Mouse (Mus musculus): Measurements from ENCODE around the gene C130032M10Rik.
"Not testable (repeated sequence)": the region's sequence is repeated elsewhere in the genome, so short reads cannot be mapped to it uniquely, and the experiment has no call there.

Gene C130032M10Rik

DNA sequence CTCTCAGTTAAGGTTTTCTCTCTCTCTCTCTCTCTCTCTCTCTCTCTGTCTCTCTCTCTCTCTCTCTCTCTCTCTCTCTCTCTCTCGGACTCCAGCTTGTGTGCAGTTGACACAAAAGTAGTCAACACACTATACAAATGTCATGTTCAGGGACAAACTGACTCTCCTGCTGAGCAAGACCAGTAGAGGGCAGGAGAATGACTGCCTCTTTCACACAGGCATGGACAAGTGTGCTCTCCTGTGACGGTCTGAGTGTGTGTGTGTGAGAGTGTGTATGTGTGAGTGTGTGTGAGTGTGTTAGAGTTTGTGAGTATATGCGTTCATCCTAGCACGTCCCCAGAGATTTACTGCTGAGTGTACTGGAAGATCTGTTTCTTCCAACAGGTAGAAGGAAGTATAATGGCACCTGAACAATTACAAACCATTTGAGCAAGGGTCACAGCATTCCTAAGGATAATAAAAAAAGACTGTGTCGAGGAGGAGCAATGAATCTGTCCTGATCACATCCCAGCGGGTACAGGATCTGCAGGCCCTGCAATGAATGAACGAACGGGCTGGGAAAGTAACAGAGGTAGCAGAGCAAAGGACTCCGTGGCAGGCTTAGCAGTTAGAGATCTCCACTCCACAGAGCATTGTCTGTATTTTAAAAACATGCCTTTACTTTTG lies 3.4 kb downstream of the C130032M10Rik start:
- no peak for DNase-seq (ENCODE audit: low spot score in 2 of 2)

DNA sequence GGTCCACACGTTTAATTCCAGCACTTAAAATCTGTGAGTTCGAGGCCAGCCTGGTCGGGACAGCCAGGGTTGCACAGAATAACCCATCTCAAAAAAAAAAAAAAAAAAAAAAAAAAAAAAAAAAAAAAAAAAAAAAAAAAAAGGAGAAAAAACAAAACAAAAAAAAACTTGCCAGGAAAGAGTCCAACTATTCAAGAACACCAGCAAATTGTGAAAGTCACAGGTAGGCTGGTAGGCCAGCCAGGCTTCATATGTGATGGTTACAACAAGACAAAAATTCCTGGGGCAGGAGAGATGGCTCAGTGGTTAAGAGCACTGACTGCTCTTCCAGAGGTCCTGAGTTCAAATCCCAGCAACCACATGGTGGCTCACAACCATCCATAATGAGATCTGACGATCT lies 5.0 kb downstream of the C130032M10Rik start:
- DNase-seq (ENCODE audit: low spot score in 2 of 2), result not testable (repeated sequence)

DNA sequence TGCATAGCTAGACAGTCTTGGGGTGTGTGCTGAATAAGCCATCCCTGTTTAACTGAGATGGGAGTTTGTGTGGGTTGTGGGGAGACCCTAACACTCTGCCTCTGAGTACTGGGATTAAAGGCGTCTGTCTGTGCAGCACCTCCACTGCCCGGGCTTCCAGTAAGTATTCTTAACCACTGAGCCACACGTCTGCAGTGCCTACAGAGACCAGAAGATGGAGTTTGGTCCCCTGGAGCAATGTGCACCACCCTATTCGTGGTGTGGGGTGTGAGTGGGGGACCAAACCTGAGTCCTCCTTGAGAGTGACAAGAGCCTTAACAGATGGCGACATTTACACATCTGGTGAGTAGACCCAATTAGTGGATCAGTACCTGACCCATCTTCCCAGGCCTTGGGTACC lies 6.5 kb downstream of the C130032M10Rik start:
- DNase-seq (ENCODE audit: low spot score in 2 of 2), result no peak

DNA sequence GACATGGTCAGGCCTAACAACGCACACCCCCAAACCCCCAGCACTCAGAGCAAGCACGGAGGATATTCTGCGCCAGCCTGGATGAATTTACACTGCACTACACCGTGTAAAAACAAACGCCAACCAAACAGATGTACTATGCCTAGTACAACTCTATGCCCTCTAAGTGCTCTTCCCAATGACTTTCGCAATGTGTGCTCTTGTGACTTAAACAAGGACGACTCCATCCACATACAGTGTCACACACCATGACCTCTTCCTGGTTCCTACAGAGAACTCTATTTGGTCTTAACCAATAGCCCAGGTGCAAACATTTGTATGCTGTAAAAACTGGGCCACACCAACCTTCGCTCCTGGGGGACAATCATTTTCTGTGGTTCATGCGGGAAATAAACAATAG lies 7.0 kb downstream of the C130032M10Rik start:
- DNase-seq (ENCODE audit: low spot score in 2 of 2), result no peak

DNA sequence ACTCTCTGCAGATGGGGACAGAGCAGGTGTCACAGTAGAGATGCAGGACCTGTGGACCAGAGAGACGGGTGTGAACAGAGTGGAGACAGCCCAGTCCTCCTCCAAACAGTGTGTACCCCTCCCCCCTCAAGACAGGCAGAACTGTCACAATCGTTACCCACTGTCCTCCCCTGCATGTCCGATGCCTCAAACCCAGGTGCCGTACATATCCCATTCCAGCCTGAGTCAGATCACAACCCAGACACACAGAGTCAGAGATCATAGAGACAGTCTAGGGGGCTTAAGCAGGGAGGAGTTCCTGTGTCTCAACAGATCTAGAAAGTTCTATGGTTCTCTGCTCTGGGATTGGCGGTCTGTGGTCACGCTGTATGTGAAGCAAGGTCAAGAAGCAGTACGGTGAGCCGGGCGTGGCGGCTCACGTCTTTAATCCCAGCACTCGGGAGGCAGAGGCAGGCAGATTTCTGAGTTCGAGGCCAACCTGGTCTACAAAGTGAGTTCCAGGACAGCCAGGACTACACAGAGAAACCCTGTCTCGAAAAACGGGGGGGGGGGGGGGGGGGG lies 9.7 kb downstream of the C130032M10Rik start:
- no peak for DNase-seq (ENCODE audit: low spot score in 2 of 2)

DNA sequence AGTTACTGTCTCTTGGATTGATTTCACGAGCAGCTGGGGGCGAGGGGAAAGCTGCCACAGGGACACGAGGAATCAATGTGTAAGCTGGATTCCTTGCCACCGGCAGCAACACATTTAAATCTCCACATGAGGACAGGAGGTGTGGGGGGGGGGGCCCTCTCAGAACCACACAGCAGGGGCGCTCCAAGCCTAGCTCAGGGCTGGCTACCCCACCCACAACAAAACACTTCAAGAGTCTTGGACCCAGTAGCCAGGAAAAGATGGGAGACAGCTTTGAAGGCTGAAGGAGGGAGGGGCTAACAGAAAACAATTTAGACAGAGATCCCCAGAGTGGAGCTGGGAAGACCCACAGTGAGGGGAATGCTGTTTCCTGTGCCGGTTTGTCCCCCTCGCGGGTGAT lies 10.4 kb downstream of the C130032M10Rik start:
- DNase-seq (ENCODE audit: low spot score in 2 of 2), result no peak

DNA sequence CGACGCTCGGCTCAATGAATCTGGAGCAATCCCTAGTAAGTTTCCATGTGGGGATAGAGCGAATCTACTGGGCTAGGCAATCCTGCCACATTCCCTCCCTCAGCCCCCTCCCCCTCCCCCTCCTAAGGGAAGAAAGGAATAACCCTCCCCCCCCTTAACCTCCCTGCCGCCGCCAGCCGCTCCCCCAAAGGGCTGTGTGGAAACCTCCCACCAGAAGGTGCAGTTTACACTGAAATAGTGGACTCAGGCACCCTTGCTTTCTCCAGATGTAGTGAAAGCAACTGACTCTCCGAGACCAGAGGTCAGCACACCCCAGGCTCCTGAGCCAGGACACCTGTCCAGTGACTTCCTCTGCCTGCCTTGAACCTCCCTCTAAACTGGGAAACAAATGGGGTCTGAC lies 11.1 kb downstream of the C130032M10Rik start:
- no peak for DNase-seq (ENCODE audit: low spot score in 2 of 2)

DNA sequence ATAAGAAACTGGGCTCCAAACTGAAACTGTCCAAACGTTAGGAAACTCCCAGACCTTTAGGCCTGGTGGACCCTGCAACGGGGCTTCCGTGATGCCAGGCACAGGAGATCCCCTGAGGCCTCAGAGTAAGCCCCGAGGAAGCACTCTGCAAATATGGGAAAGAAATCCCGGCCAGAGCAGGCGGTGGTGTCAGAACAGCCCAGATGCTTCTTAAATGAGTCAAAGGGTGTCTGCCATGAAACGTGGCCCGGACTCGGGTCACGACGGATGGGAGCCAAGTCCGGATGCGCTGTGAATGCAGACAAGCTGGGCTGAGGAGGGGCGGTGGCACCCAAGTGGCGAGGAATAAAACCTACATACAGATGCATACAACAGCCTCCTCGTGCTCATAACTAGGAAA lies 11.6 kb downstream of the C130032M10Rik start:
- peak in 1 of 2 experiments; percentile 10 for DNase-seq (ENCODE audit: low spot score in 2 of 2)

DNA sequence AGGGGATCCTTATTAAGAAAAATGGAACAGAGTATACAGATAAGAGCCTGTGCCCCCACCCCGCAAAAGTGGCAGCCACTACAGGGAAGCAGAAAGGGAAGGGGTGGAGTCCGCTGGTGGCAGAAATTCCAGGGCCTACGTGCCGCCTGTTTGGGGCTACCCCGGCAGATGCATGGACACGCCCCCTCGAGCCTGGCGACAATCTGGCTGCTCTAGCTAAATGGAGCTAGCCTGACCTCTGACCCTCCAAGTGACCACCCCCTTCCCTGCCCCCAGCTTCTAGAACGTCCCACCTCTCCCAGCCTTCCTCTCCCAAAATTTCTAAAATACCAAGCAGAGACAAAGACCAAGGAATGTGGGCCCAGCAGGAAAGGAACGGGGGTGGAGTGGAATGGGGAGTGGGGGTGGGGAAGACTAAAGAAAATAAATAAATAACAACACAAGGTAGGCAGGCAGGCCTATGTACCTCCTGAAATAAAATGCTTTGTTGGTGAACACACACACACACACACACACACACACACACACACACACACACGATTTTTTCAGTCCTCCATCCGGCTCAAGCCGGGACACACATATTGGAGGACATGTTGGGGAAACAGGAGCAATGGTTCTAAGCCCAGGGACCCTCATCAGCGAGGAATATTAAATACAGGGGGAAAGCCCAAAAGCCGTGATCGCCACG lies 12.6 kb downstream of the C130032M10Rik start:
- DNase-seq (ENCODE audit: low spot score in 2 of 2), result no peak

DNA sequence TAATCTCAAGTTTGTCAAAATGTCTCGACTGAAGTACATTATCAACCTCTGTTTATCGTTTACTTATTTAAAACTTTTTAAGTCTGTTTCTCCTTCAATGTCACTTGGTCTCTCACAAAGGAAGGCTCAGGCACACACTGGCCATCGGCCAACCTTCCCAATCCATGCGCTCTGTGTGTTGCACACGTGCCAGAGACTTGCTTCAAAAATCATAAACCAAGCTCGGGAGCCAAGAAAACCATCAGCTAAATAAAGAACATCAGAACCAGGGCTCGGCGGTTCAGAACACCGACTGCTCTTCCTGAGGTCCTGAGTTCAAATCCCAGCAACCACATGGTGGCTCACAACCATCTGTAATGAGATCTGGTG lies 13.2 kb downstream of the C130032M10Rik start:
- no peak for DNase-seq (ENCODE audit: low spot score in 2 of 2)

DNA sequence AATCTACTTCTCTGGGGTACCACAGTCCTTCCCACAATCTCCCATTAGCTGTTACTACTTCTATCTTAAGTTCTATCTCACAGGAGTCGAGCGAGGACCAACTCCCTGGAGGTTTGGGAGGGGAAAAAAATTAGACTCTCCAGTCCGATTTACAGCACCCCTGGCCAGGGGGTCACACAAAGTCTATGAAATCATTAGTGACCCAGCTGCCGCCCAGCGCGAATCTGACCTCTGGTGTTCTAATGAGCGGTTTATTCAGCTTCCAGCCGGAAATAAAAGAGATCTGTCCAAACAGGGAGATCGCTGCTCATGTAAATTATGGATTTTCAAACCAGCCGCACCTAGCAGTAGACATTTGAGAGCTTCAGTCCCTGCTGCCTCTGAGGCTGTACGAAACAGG lies 15.8 kb downstream of the C130032M10Rik start:
- no peak for DNase-seq (ENCODE audit: low spot score in 2 of 2)

DNA sequence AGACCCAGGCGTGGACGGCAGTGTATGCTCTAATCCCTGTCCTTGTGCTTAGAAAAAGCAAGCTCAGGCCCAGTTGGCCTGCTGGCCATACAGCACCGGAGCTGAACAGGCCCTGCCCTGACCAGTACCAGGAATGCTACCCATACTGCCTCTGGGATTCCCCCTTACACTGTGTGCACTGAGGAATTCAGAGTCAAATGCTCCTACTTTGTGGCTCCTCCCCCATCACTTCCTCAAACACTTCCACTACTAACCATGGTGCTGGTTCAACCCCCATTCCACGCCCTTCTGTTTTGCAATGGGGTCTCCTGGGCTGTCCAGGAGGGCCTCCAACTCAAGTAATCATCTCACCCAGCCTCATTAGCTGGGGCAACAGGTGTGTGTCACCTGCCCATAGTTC lies 18.4 kb downstream of the C130032M10Rik start:
- DNase-seq (ENCODE audit: low spot score in 2 of 2), result no peak

DNA sequence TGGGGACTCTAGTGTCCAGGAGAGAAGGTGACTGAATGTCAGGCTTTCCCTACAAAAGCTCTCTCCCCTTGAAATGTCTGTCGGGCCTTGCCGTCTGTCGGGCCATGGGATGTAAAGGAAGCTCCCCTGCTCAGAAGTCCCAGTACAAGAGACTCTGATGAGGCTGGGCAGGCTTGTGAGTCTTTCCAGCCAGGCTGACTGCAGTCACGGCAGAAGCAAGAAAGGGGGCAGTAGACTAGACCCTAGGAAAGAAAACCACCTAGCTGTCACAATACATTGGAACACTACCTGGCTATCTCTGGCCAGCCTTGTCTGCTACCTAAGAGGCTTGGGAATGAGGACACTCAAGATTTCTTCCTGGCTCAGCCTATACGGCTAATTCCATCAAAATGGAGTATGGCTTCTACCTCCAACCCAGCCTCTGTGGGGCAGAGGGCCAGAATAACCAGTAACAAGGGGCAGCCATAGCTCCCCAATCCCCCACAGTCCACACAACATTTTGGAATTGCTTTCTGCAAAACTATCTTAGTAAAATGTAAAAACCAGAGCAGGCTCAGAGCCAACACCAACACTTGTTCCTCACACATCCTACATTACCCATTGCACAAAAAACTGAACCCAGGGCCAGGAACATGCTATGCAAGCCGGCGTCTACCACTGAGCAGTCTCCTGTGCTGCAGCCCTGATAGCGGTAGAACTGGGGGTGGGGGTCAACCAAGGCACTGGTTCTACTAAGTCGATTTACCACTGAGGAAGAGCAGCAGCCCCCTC lies 19.4 kb downstream of the C130032M10Rik start:
- no peak for DNase-seq (ENCODE audit: low spot score in 2 of 2)

DNA sequence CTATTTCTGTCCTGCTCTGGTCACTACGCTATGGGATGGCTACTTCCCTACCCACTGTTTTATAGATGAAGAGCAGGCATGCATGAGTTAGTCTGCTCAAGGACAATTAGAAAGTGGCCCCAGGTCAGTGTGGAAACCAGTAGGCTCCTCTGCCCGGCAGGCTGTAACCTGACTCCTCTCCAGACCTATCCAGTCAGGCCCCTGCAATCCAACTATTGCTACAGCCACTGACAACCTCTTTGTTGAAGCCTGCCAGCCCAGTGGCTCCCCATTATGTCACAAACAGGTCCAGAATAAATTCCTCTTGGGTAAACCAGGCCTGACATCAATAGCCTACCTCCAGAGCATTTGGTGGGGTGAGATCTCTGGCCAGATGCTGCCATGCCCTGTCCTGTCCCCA lies 21.1 kb downstream of the C130032M10Rik start:
- DNase-seq (ENCODE audit: low spot score in 2 of 2), result no peak

DNA sequence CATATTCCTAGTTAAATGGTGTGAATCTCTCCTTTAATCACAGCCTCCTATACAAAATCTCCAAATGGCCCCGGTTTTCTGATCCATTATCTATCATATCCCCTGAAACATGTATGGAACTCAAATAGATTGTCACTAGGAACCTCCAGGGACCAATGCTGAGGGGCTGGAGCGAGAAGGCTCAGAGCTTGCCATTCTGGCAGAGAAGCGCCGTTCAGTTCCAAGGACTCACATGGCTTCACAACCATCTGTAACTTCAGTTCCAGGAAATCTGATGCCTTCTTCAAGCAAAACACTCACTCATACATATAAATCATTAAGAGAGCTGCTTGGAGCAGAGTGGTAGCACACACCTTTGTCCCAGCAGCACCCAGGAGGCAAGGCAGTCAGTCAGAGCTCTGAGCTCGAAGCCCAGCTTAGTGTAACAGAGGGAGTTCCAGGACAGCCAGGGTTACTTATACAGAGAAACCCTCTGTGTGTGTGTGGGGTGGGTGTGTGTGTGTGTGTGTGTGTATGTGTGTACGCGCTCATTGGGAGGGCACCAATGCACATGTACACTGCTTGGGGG lies 23.6 kb downstream of the C130032M10Rik start:
- DNase-seq (ENCODE audit: low spot score in 2 of 2), result no peak

DNA sequence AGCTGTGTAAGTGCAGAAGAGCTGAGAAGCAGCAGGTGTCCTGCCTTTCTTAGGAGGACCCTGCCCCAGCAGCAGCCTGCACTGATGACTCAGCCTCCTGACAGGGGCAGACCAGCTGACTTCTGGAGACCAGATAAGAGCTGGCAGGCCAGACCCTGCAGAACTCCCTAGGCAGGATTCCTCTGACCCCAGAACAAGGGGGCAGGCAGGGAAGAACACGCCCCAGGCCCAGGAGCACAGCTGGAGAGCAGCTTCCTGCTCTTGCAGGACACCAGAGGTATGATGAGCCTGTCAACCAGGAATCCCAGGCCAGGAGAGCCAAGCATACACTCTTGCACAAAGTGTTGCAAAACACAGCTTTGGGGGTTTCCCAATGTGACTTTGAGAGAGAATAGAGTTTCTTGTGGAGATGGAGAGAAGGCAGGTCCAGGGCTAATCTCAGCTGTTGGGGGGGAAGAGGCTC lies 25.8 kb downstream of the C130032M10Rik start:
- no peak for DNase-seq (ENCODE audit: low spot score in 2 of 2)

DNA sequence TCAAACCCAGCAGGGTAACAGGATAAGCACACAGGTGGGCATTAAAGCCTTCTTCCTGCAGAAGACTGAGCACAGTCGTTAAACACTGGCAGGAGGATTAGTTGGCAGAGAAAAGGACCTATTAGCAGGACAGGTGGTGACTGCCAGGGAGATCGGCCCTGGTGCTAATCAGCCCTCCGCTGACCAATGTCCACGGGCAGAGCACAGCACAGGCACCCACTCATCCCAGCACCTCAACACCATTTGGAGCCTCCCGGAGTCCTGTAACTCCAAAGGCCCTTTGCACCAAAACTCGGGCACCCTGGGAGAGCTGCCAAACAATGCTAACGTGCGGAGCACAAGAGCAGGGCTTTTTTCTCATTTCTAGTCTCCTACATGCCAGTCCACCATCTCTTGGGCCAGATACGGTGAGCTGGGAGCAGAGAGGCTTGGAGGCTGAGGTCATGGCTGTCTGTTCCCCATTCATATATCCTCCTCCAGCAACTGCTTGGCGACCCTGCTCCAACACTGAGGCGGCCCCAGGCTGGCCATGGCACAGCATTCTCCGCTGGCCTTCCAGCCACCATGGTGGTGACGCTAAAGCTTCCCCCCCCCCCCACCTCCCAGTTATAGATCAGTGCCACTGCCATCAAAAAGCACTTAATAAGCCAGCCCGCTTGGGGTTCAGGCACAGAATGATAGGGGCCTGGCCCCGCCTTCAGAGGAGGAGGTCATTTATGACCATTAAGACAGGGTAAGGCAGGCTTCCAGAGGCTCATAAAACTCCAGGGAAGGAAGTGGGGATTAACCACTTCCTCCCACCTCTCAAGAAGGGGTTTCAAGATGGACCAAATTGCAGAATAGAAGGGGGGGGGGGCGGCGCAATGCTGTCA lies 28.6 kb downstream of the C130032M10Rik start:
- no peak for DNase-seq (ENCODE audit: low spot score in 2 of 2)

DNA sequence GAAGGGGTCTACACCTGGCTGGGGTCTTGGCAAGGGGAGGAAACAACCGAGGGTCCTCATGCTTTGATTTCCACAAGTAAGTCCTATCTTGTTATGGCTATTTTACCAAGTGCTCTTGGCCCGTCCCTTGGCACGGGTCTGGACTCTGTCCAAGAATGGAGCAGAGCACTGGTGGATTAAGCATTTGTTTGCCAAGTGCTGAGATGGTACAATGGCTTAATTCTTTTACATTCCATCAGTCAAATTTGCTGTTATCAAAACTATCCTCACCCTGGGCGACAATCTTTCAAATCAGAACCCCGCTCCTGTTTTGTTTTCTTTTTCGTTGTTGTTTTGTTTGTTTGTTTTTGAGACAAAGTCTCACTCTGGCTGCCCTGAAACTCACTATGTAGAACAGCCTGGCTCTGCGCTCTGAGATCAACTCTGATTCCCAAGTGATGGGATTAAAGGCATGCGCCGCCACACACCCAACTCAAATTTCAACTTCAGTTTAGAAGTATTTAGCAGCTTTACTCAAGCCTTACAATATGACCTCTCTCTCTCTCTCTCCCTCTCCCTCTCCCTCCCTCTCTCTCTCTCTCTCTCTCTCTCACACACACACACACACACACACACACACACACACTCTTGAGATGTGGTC lies 29.4 kb downstream of the C130032M10Rik start:
- DNase-seq (ENCODE audit: low spot score in 2 of 2), result no peak

DNA sequence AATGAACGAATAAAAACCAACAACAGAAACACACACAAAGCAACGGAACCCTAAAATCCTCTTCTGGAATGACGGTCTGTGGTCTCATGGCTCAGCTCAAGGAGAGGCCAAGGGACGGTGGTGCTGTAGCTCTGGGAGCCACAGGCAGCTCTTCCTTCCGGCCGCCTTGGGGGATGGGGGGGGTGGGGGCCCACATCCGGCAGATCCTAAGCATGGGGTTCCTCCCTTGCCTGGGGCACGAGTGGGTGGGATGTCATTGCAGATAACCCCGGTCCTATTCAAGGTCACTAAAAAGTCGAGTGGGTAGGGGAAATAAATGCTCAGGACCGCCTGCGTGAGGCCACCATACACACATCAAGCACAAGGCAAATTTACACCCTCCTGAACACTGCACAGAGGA lies 31.3 kb downstream of the C130032M10Rik start:
- no peak for DNase-seq (ENCODE audit: low spot score in 2 of 2)

DNA sequence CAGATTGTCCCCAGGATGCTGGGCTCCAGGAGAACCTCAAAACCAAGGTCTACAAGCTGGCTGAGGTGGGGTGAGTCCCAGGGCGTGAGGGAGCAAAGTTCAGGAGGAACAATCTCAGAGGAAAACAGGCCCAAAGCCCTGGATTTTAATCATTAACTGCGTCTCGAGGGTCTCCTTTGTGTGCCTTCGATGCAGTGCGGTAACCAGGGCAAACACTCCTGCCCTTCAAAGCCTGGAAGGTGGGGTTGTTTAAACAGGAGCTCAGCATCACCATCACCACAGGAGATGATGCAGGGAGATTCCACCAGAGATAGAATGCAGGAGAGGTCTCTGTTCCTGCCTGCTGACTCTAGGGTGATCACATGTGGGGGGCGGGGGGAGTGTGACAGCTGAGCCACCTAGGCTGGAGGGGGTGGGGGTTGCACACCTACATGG lies 32.2 kb downstream of the C130032M10Rik start:
- no peak for DNase-seq (ENCODE audit: low spot score in 2 of 2)

DNA sequence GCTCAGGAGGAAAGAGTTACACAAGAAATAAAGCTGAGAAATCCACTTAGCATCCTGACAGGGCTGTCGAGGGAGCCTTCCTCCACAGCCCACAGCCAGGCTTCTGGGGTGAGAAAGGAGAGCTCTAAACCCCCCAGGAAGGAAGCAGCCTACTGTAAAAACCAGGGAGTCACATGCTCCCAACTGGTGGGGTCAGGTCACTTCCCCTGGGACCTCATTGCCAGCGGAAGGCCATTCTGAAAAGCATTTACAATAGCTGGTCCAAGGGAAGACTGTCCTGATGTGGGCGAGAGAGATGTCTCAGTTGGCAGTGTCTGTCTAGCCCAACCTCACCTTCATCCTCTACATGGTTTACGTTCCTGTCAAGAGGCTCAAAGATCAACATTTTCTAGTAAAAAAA lies 33.0 kb downstream of the C130032M10Rik start:
- no peak for DNase-seq (ENCODE audit: low spot score in 2 of 2)
